Comparison of ENCODE assay signal across 16 mouse cellular contexts in genomic region chr1:93270516-93271240, GRCm38 (mm10). TPM values are rescaled to one million over a fixed set of nuclear protein-coding genes. Genes with fewer than 3 reads are reported as not detected.
"Had no signal": no experiment of that assay in that cellular context is flagged by ENCODE, and none has a peak within 500 bp of the region (broad histone marks: within the 10 kb centered on the region; RNA-seq: fewer than 3 reads in every experiment).

No protein-coding gene starts in this region.

- H3K4me1 ChIP-seq: midbrain, embryonic 12.5 days had no signal

- H3K27ac ChIP-seq: midbrain, embryonic 10.5 days; midbrain, embryonic 12.5 days; neural tube, embryonic 13.5 days; neural tube, embryonic 15.5 days had no signal

- H3K27me3 ChIP-seq: midbrain, embryonic 12.5 days; neural tube, embryonic 13.5 days; neural tube, embryonic 15.5 days had no signal

- DNase-seq: lung, adult 18-20 months; lung, embryonic 14.5 days; lung, postnatal 10 days; lung, postnatal 4 days; midbrain, embryonic 14.5 days; right cerebral cortex, postnatal 14 days; thymus, adult 18-20 months; thymus, postnatal 14 days; thymus, postnatal 36 days had no signal

- H3K4me3 ChIP-seq: midbrain, embryonic 10.5 days; midbrain, embryonic 12.5 days; myocyte; neural tube, embryonic 13.5 days; neural tube, embryonic 15.5 days had no signal

- H3K36me3 ChIP-seq: midbrain, embryonic 10.5 days; midbrain, embryonic 12.5 days; neural tube, embryonic 13.5 days; neural tube, embryonic 15.5 days had no signal

- ATAC-seq: midbrain, embryonic 16.5 days had no signal

RNA-seq across cellular contexts. Expression of gene Sned1, which starts 35.0 kb away (rescaled TPM):
- total RNA-seq: megakaryocyte-erythroid progenitor cell, adult 5-6 weeks had no signal
